Mouse (Mus musculus): ENCODE measurements at regions not wholly inside any gene's neighbourhood (a gene's known extent, or its start where the extent isn't known, plus 50 kb on each side); places are given as distances from the start of the nearest gene placed in this dataset.

GRCm38 (mm10) chr14:67139674-67140073 lies 1130.7 kb upstream of the Gulo start:
- in situ Hi-C loops (cut with MseI, MboI) = no loop called here

GRCm38 (mm10) chr14:67139152-67139551 lies 1130.1 kb upstream of the Gulo start:
- in situ Hi-C loops (cut with MseI, MboI) = no loop called here

GRCm38 (mm10) chr14:67136141-67136498 lies 1127.1 kb upstream of the Gulo start:
- in situ Hi-C loops (cut with MseI, MboI) = no loop called here

- in situ Hi-C loops (cut with MseI, MboI) = no loop called here
These were observed 1126.5 kb upstream of the Gulo start for GRCm38 (mm10) chr14:67135221-67136140.

- in situ Hi-C loops (cut with MseI, MboI) = no loop called here
These were observed 1124.2 kb upstream of the Gulo start for GRCm38 (mm10) chr14:67133221-67133620.

GRCm38 (mm10) chr14:67127118-67127517 lies 1118.1 kb upstream of the Gulo start:
- in situ Hi-C loops (cut with MseI, MboI) = no loop called here

- in situ Hi-C loops (cut with MseI, MboI) = no loop called here
These were observed 1117.2 kb upstream of the Gulo start for GRCm38 (mm10) chr14:67126254-67126653.

GRCm38 (mm10) chr14:67123300-67123699 lies 1114.3 kb upstream of the Gulo start:
- in situ Hi-C loops (cut with MseI, MboI) = no loop called here
